Mouse (Mus musculus) neural tube, embryonic 11.5 days (tissue): ENCODE measurements around the gene Cic. TPM values are rescaled to one million over a fixed set of nuclear protein-coding genes. Genes with fewer than 3 reads are reported as not detected.
"Not testable (repeated sequence)": the region's sequence is repeated elsewhere in the genome, so short reads cannot be mapped to it uniquely, and the experiment has no call there.

Experiments
- ATAC-seq: fragments of 200-750 bp; cut with Nextera tagmentation; 2 replicates; pipeline ENCODE4 v1.8.0; 2017; ENCODE audit warnings: moderate number of reproducible peaks, mild to moderate bottlenecking, moderate TSS enrichment, moderate library complexity; ENCODE audit not compliant: insufficient read depth, low FRiP score, low TSS enrichment
- DNase-seq: peaks from one replicate; pipeline ENCODE4 v3.0.0-alpha.2; 2015; ENCODE audit warnings: low spot score
- H3K27ac ChIP-seq: fragments of 300-500 bp; sonication (generic); 2 replicates; pipeline ENCODE4 v1.5.1; 2014; ENCODE audit warnings: low read depth, mild to moderate bottlenecking, low read length
- H3K27me3 ChIP-seq: fragments of 300-500 bp; sonication (generic); 2 replicates; pipeline ENCODE4 v1.6.1; 2014; ENCODE audit warnings: mild to moderate bottlenecking, low read length, mixed read lengths; ENCODE audit not compliant: control insufficient read depth, insufficient read depth
- H3K36me3 ChIP-seq: fragments of 300-500 bp; sonication (generic); 2 replicates; pipeline ENCODE4 v1.6.1; 2014; ENCODE audit warnings: mild to moderate bottlenecking, low read length, moderate library complexity, mixed read lengths; ENCODE audit not compliant: control insufficient read depth, insufficient read depth
- H3K4me1 ChIP-seq: fragments of 300-500 bp; sonication (generic); 2 replicates; pipeline ENCODE4 v1.6.1; 2014; ENCODE audit warnings: low read length, mixed read lengths; ENCODE audit not compliant: control insufficient read depth, insufficient read depth
- H3K4me2 ChIP-seq: fragments of 300-500 bp; sonication (generic); 2 replicates; pipeline ENCODE4 v1.6.1; 2014; ENCODE audit warnings: low read depth, mild to moderate bottlenecking, moderate library complexity
- H3K4me3 ChIP-seq: fragments of 300-500 bp; sonication (generic); 2 replicates; pipeline ENCODE4 v1.5.1; 2014; ENCODE audit warnings: low read depth, low read length
- H3K9ac ChIP-seq: fragments of 300-500 bp; sonication (generic); 2 replicates; pipeline ENCODE4 v1.6.1; 2014; ENCODE audit warnings: mild to moderate bottlenecking, low read length
- H3K9me3 ChIP-seq: fragments of 300-500 bp; sonication (generic); 2 replicates; pipeline ENCODE4 v1.6.1; 2016; ENCODE audit warnings: low read length; ENCODE audit not compliant: control insufficient read depth
- WGBS: fragments of 180-500 bp; shearing (Covaris S2); extraction: QIAGEN DNeasy Blood & Tissue Kit; methylation state at CpG from one replicate; pipeline ENCODE4 v1.1.7; 2014; 5-methylcytosine and 5-hydroxymethylcytosine counted together
- microRNA-seq: library from miRNA; unstranded; fragments of <30 nt; microRNA quantifications from one replicate; pipeline ENCODE4, GENCODE M21; 2016
- polyA plus RNA-seq: library from polyadenylated mRNA; unstranded; fragments of >200 nt; fragmentation: Nextera tagmentation; extraction: Ambion mirVana; gene quantifications from 2 replicates; pipeline ENCODE4 v1.2.1, GENCODE M21; 2014

The Cic gene
- polyA plus RNA-seq, 1 experiment from 2014 or later, result 30.4 TPM

- H3K4me2 ChIP-seq, H3K27me3 ChIP-seq, H3K9ac ChIP-seq, H3K4me3 ChIP-seq, DNase-seq, H3K27ac ChIP-seq, H3K4me1 ChIP-seq, H3K9me3 ChIP-seq, ATAC-seq, H3K36me3 ChIP-seq: not testable (repeated sequence)
- 92% methylated on average over 5 of the region's 6 CpGs for WGBS
These were observed 57.9 kb downstream of the Cic start for GRCm38 (mm10) chr7:25325431-25325830.

DNA sequence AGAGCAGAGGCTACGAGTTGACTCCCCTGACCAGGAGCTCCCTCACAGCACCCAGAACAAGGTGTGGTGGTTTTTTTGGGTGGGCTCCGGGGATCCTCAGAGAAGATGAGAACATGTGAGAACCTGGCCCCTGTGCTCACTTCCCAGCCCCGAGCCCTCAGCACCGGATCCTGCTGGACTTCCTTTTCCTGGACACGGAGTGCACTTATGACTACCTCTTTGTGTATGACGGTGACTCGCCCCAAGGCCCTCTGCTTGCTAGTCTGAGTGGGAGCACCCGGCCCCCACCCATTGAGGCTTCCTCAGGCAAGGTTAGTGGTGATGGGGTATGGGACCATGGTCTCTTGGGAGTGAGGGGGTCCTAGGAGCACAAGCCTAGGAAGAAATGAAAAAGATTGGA is 58.7 kb downstream of the Cic start:
- DNase-seq (no peak), ATAC-seq (no peak)
- no peak overlapping the region for H3K4me3 ChIP-seq
- H3K36me3 ChIP-seq, result peaks cover 9% of the 10 kb centered on the region
- H3K9ac ChIP-seq, result no peak overlapping the region
- H3K4me1 ChIP-seq, result peaks cover 7% of the 10 kb centered on the region; the same call in 1 of the 2 replicates
- WGBS, result 89% methylated on average over 8 of the region's 8 CpGs
- no peak overlapping the region for H3K27ac ChIP-seq
- no peaks in the 10 kb centered on the region for H3K27me3 ChIP-seq
- no peak overlapping the region for H3K4me2 ChIP-seq
- no peaks in the 10 kb centered on the region for H3K9me3 ChIP-seq

DNA sequence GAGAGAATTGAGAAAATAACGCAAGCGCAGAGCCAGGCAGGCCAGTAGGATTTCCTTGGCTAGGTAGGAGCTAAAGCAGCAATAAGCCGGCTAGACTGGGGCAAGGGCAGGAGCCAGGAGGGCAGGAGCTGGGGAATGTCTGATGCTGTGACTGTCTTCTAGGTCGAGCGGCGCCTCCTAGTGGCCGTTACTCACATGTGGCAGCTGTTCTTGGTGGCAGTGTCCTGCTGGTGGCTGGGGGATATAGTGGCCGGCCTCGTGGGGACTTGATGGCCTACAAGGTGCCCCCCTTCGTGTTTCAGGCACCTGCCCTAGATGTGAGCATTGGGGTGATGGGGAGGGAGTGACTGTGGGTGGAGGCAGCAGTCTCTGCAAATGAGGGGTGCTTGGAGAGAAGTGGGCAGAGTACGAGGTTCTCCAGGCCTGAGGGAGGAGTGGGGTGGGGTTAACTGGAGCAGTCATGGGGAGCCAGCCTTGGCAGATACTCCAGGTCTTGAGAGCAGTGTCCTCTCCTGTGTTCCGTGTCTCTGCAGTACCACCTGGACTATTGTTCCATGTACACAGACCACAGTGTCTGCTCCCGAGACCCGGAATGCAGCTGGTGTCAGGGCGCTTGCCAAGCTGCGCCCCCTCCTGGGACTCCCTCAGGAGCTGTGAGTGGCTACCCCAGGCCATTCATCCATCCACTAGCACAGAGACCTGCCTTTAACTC is 66.2 kb downstream of the Cic start:
- DNase-seq (peak; percentile 80), ATAC-seq (peak; percentile 48; the same call in 1 of the 2 replicates)
- WGBS, result 41% methylated on average over 16 of the region's 16 CpGs
- Histone ChIP-seq H3K27me3 (no peaks in the 10 kb centered on the region), H3K9me3 (no peaks in the 10 kb centered on the region), H3K4me3 (no peak overlapping the region), H3K27ac (no peak overlapping the region), H3K36me3 (peaks cover 20% of the 10 kb centered on the region), H3K9ac (no peak overlapping the region), H3K4me1 (no peaks in the 10 kb centered on the region), H3K4me2 (no peak overlapping the region)

GRCm38 (mm10) chr7:25334472-25334871 is 67.0 kb downstream of the Cic start:
- Histone ChIP-seq H3K9me3 (no peaks in the 10 kb centered on the region), H3K27me3 (no peaks in the 10 kb centered on the region), H3K4me1 (no peaks in the 10 kb centered on the region), H3K4me3 (no peak overlapping the region), H3K27ac (no peak overlapping the region), H3K4me2 (no peak overlapping the region), H3K9ac (no peak overlapping the region), H3K36me3 (peaks cover 20% of the 10 kb centered on the region)
- no peak for ATAC-seq
- WGBS, result 86% methylated on average over 12 of the region's 12 CpGs
- DNase-seq, result no peak

GRCm38 (mm10) chr7:25339329-25339728 is 71.8 kb downstream of the Cic start:
- Histone ChIP-seq H3K36me3 (peaks cover 15% of the 10 kb centered on the region), H3K9ac (no peak overlapping the region), H3K4me3 (no peak overlapping the region), H3K27ac (no peak overlapping the region), H3K4me2 (no peak overlapping the region), H3K4me1 (no peaks in the 10 kb centered on the region), H3K9me3 (no peaks in the 10 kb centered on the region), H3K27me3 (no peaks in the 10 kb centered on the region)
- ATAC-seq (no peak), DNase-seq (no peak)
- 92% methylated on average over 9 of the region's 9 CpGs for WGBS

DNA sequence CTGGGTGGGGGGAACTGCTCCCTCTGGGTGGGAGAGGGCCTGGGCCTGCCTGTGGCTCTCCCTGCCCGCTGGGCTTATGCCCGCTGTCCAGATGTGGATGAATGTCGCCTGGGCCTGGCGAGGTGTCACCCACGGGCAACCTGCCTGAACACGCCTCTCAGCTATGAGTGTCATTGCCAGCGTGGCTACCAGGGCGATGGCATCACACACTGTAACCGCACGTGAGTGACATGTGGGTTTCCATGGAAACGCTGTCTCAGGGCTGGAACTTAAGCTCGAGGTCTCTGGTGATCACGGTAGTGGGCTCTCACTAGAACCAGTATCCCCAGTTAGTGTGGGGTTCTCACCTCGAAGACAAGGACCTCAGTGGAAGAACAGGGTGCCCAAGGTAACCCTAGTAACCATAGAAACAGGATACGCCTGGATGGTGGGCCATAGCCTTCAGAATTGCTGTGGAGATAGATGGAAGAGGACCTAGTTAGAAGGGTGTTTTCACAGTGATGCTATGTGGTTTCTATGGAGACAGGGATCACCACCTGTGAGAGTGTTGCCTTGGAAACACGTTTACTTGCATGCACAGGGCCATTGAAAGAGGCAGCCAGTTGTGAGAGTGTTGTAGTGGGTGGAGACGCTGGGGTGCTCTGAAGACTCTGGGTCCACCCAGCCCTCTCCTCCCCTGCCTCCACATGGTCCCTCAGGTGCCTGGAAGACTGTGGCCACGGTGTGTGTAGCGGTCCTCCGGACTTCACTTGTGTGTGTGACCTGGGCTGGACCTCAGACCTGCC is 73.7 kb downstream of the Cic start:
- peaks cover 13% of the 10 kb centered on the region for H3K36me3 ChIP-seq
- ATAC-seq, result no peak

More for the DNA sequence above, 73.7 kb downstream of the Cic start:
- H3K4me1 ChIP-seq, result no peaks in the 10 kb centered on the region
- H3K4me3 ChIP-seq, result no peak overlapping the region
- 83% methylated on average over 20 of the region's 20 CpGs for WGBS
- H3K9me3 ChIP-seq, result no peaks in the 10 kb centered on the region
- DNase-seq, result no peak
- H3K9ac ChIP-seq, result no peak overlapping the region
- no peaks in the 10 kb centered on the region for H3K27me3 ChIP-seq
- H3K4me2 ChIP-seq, result no peak overlapping the region
- no peak overlapping the region for H3K27ac ChIP-seq

Small RNAs within 50 kb of the gene (microRNA-seq; reads per million reads assigned to microRNA genes)
- gene Mir7048, result not detected

Other genes with a start within 250 kb of the Cic start
- 8.9 and 9.6 TPM in 2 replicates for gene Grik5, start 195.4 kb upstream of the Cic start, polyA plus RNA-seq
- gene Zfp574, start 195.1 kb upstream of the Cic start, polyA plus RNA-seq, result 29.3 and 29.6 TPM in 2 replicates
- gene Pou2f2, start 88.0 kb upstream of the Cic start, polyA plus RNA-seq, result 33.7 and 40.9 TPM in 2 replicates
- gene Dedd2, start 47.1 kb upstream of the Cic start, polyA plus RNA-seq, result 11.0 and 11.6 TPM in 2 replicates
- 3.7 and 3.8 TPM in 2 replicates for gene Zfp526, start 46.3 kb upstream of the Cic start, polyA plus RNA-seq
- gene Gsk3a, start 29.9 kb upstream of the Cic start, polyA plus RNA-seq, result 15.9 and 19.7 TPM in 2 replicates
- gene Erf, start 16.9 kb upstream of the Cic start, polyA plus RNA-seq, result 16.2 and 16.7 TPM in 2 replicates
- gene Pafah1b3, start 30.3 kb downstream of the Cic start, polyA plus RNA-seq, result 321 and 324 TPM in 2 replicates
- 0.32 and 1.0 TPM in 2 replicates for gene Prr19, start 33.7 kb downstream of the Cic start, polyA plus RNA-seq
- gene Tmem145, start 38.4 kb downstream of the Cic start, polyA plus RNA-seq, result 9.6 and 10.2 TPM in 2 replicates
- gene Megf8, start 49.5 kb downstream of the Cic start, polyA plus RNA-seq, result 12.9 and 14.7 TPM in 2 replicates
- not detected in 2 replicates for gene Cnfn, start 102.0 kb downstream of the Cic start, polyA plus RNA-seq
- gene Lipe, start 131.0 kb downstream of the Cic start, polyA plus RNA-seq, result 2.5 and 3.9 TPM in 2 replicates
- 0.34 TPM in 1 of 2 replicates, not detected in the other for gene Cxcl17, start 145.2 kb downstream of the Cic start, polyA plus RNA-seq
- gene Ceacam1, start 209.9 kb downstream of the Cic start, polyA plus RNA-seq, result 1.0 and 1.2 TPM in 2 replicates